Mouse (Mus musculus) heart, embryonic 13.5 days (tissue): ENCODE measurements around the gene Sycp2l. TPM values are rescaled to one million over a fixed set of nuclear protein-coding genes. Genes with fewer than 3 reads are reported as not detected.
A peak's percentile ranks its signal among the peaks of the same experiment; 100 is the strongest.

Experiments used
- ATAC-seq: fragments of 200-750 bp; cut with Nextera tagmentation; 2 replicates; pipeline ENCODE4 v1.8.0; 2017; ENCODE audit warnings: moderate TSS enrichment; ENCODE audit not compliant: insufficient number of reproducible peaks, low FRiP score, low TSS enrichment; ENCODE audit errors: extremely low read depth
- H3K27ac ChIP-seq: fragments of 300-500 bp; sonication (generic); replicated peaks from 2 replicates; pipeline ENCODE4 v1.5.1; 2015; ENCODE audit warnings: moderate library complexity, mild to moderate bottlenecking, inconsistent platforms
- H3K27me3 ChIP-seq: fragments of 300-500 bp; sonication (generic); replicated peaks from 2 replicates; pipeline ENCODE4 v1.6.1; 2015; ENCODE audit warnings: mild to moderate bottlenecking, inconsistent platforms
- H3K36me3 ChIP-seq: fragments of 300-500 bp; sonication (generic); 2 replicates; pipeline ENCODE4 v1.6.1; 2015; ENCODE audit warnings: mild to moderate bottlenecking, inconsistent platforms
- H3K4me1 ChIP-seq: fragments of 300-500 bp; sonication (generic); 2 replicates; pipeline ENCODE4 v1.6.1; 2015; ENCODE audit warnings: inconsistent platforms
- H3K4me2 ChIP-seq: fragments of 300-500 bp; sonication (generic); 2 replicates; pipeline ENCODE4 v1.6.1; 2015; ENCODE audit warnings: inconsistent platforms, mild to moderate bottlenecking, moderate library complexity
- H3K4me3 ChIP-seq: fragments of 300-500 bp; sonication (generic); 2 replicates; pipeline ENCODE4 v1.5.1; 2015; ENCODE audit warnings: moderate library complexity, mild to moderate bottlenecking, inconsistent platforms
- H3K9ac ChIP-seq: fragments of 300-500 bp; sonication (generic); 2 replicates; pipeline ENCODE4 v1.6.1; 2015; ENCODE audit warnings: inconsistent platforms, mild to moderate bottlenecking, moderate library complexity
- H3K9me3 ChIP-seq: fragments of 300-500 bp; sonication (generic); 2 replicates; pipeline ENCODE4 v1.6.1; 2016; ENCODE audit warnings: inconsistent platforms
- WGBS: fragments of 180-500 bp; shearing (Covaris S2); methylation state at CpG from one replicate; pipeline ENCODE4 v1.1.7; 2015; ENCODE audit warnings: mixed read lengths; 5-methylcytosine and 5-hydroxymethylcytosine counted together
- polyA plus RNA-seq: library from polyadenylated mRNA; unstranded; fragments of >200 nt; fragmentation: Nextera tagmentation; extraction: Ambion mirVana; gene quantifications from 2 replicates; pipeline ENCODE4 v1.2.1, GENCODE M21; 2015

Sycp2l gene
- polyA plus RNA-seq, 1 experiment from 2014 or later, result 0.17 TPM

DNA sequence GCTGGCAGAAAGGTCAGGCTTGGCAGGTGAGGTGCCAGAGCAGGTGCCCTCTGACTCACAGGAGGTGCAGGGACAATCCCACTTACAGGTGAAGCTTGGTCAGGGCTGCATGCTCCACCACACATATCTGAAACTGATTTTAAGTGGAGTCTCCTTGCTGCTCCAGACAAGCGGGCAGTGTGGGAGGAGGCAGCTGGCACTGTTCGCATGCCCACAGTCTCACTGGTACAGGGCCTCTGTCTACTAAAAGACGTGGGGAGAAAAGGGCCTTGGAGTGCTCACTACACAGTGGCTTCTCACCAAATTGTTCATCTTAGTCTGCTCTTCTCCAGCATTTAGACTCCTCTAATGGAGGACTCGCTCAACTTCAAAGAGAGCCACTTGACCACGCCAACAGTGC lies 92.1 kb downstream of the Sycp2l start:
- no peak overlapping the region for H3K4me3 ChIP-seq
- H3K9me3 ChIP-seq, result no peaks in the 10 kb centered on the region
- no peak overlapping the region for H3K4me2 ChIP-seq
- ATAC-seq, result no peak
- no peaks in the 10 kb centered on the region for H3K36me3 ChIP-seq
- 0 out of 2 replicates have a peak, but pooled peaks cover 4% of the 10 kb centered on the region for H3K27me3 ChIP-seq
- no peak overlapping the region for H3K27ac ChIP-seq
- no peaks in the 10 kb centered on the region for H3K4me1 ChIP-seq
- no peak overlapping the region for H3K9ac ChIP-seq
- 82% methylated on average over 5 of the region's 5 CpGs for WGBS

DNA sequence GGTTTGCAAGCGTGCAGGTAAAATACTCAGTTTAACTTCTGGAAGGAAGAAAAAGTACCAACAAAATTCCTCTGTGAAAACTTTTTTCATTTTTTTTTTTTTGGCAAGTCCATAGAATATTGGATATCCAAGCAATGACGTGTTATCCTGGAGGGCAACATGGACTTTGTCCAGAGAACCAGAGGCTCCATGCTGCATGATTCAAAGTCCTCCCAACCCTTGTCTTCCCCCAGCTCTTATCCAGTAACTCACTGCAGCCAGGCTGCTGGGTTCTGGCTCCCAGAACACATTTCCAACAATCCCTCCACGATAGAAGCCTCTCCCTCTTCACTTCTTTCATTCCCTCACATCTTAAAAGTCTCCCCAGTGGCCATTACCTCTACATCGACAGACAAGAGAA lies 97.2 kb downstream of the Sycp2l start:
- Histone ChIP-seq H3K4me2 (no peak overlapping the region), H3K9ac (no peak overlapping the region), H3K27ac (no peak overlapping the region), H3K4me3 (no peak overlapping the region), H3K36me3 (no peaks in the 10 kb centered on the region), H3K27me3 (no peaks in the 10 kb centered on the region), H3K9me3 (no peaks in the 10 kb centered on the region), H3K4me1 (no peaks in the 10 kb centered on the region)
- 73% methylated on average over 4 of the region's 4 CpGs for WGBS
- no peak for ATAC-seq

- no peaks in the 10 kb centered on the region for H3K27me3 ChIP-seq
- WGBS, result 60% methylated on average over 6 of the region's 6 CpGs
- no peaks in the 10 kb centered on the region for H3K36me3 ChIP-seq
- no peak overlapping the region for H3K27ac ChIP-seq
- no peaks in the 10 kb centered on the region for H3K9me3 ChIP-seq
- H3K4me1 ChIP-seq, result no peaks in the 10 kb centered on the region
- ATAC-seq, result no peak
- H3K9ac ChIP-seq, result no peak overlapping the region
- H3K4me2 ChIP-seq, result no peak overlapping the region
- no peak overlapping the region for H3K4me3 ChIP-seq
Observed at GRCm38 (mm10) chr13:41212558-41213322, 98.6 kb downstream of the Sycp2l start.

GRCm38 (mm10) chr13:41215669-41216068 lies 101.6 kb downstream of the Sycp2l start:
- ATAC-seq, result no peak
- Histone ChIP-seq H3K4me3 (no peak overlapping the region), H3K9ac (no peak overlapping the region), H3K9me3 (no peaks in the 10 kb centered on the region), H3K27ac (no peak overlapping the region), H3K4me2 (no peak overlapping the region), H3K27me3 (no peaks in the 10 kb centered on the region), H3K36me3 (no peaks in the 10 kb centered on the region), H3K4me1 (peaks cover 4% of the 10 kb centered on the region)
- WGBS, result 65% methylated on average over 6 of the region's 6 CpGs

GRCm38 (mm10) chr13:41216236-41216635 lies 102.1 kb downstream of the Sycp2l start:
- Histone ChIP-seq H3K4me2 (no peak overlapping the region), H3K9ac (no peak overlapping the region), H3K27ac (no peak overlapping the region), H3K4me1 (peaks cover 4% of the 10 kb centered on the region), H3K36me3 (no peaks in the 10 kb centered on the region), H3K27me3 (no peaks in the 10 kb centered on the region), H3K4me3 (no peak overlapping the region), H3K9me3 (no peaks in the 10 kb centered on the region)
- ATAC-seq, result no peak
- 61% methylated on average over 3 of the region's 3 CpGs for WGBS

GRCm38 (mm10) chr13:41219056-41219455 lies 104.9 kb downstream of the Sycp2l start:
- Histone ChIP-seq H3K9me3 (no peaks in the 10 kb centered on the region), H3K27me3 (no peaks in the 10 kb centered on the region), H3K27ac (no peak overlapping the region), H3K4me3 (no peak overlapping the region), H3K4me1 (peaks cover 4% of the 10 kb centered on the region), H3K9ac (no peak overlapping the region), H3K36me3 (no peaks in the 10 kb centered on the region), H3K4me2 (no peak overlapping the region)
- 36% methylated on average over 1 of the region's 1 CpGs for WGBS
- ATAC-seq, result no peak

DNA sequence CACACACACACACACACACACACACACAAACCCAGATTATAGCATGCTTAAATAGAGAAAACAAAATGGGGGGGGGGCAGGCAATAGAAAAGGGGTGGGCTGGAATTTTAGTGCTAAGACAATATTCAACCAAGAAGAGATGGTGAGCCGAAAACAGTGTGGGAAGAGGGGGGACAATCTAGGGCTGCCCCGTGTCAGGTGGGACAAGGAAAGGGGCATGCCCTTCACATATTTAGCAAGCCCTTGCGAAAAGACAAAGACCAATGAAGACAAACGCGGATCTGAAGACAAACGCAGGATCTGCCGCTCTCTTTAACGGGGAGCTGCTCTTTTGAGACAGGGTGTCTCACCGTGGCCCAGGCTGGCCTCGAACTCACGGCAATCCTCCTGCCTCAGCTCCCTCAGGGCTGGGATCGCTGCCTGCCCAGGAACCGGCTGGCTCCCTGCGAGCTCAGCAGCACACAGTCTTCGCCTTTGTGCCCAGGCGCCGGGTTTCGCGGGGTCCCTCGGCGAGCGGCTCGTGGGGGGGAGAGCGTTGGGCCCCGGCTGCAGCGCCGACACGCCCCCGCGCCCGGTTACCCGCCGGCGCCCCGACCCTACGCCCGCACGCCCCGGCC lies 105.7 kb downstream of the Sycp2l start:
- H3K4me2 ChIP-seq, result peak overlapping the region; percentile 76
- peak overlapping the region; percentile 75 for H3K9ac ChIP-seq
- H3K4me1 ChIP-seq, result peaks cover 4% of the 10 kb centered on the region
- WGBS, result 3% methylated on average over 38 of the region's 39 CpGs
- no peak overlapping the region for H3K27ac ChIP-seq
- H3K27me3 ChIP-seq, result no peaks in the 10 kb centered on the region
- H3K9me3 ChIP-seq, result no peaks in the 10 kb centered on the region
- ATAC-seq, result no peak; the same call in 1 of the 2 replicates
- peak overlapping the region; percentile 65 for H3K4me3 ChIP-seq
- no peaks in the 10 kb centered on the region for H3K36me3 ChIP-seq

DNA sequence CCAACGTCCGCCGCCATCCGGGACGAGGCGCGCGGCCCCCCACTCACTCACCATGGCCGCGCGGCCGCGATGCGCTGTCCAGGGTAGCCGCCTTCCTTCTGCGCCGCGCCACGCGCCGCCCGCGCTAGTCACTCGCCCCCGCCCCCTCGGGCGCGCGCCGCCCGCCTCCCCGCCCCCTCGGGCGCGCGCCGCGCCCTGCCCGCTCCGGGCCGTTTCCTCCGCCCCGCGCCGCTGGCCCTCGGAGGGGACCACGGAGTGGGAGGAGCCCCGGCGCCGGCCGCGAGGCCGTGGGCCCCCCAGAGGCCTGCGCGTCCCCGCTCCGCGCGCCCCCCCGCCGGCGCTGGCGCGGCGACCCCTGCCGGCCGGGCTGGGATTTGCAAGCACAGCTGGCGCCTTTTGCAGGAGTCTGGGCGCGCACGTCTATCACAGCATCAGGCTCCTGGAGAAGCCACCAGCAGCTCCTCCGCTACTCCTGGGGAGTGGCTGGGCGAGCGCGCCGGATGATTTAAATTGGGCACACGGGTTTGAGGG lies 106.3 kb downstream of the Sycp2l start, which contains the start of gene Elovl2:
Gene Elovl2 (minus strand): TSS at position 102 of the 531 bp plus-strand sequence.
- peak; percentile 83 for ATAC-seq
- no peaks in the 10 kb centered on the region for H3K27me3 ChIP-seq
- H3K36me3 ChIP-seq, result no peaks in the 10 kb centered on the region
- peak within 1 kb of the TSS; percentile 75 for H3K9ac ChIP-seq
- no peaks in the 10 kb centered on the region for H3K9me3 ChIP-seq
- no peak within 1 kb of the TSS for H3K27ac ChIP-seq
- peaks cover 4% of the 10 kb centered on the region for H3K4me1 ChIP-seq
- 2% methylated on average over 76 of the region's 77 CpGs for WGBS
- peak within 1 kb of the TSS; percentile 76 for H3K4me2 ChIP-seq
- peak within 1 kb of the TSS; percentile 65 for H3K4me3 ChIP-seq

Other genes starting within 250 kb of the Sycp2l start
- gene Pak1ip1, start 113.3 kb upstream of the Sycp2l start, polyA plus RNA-seq, result 47.4 and 52.5 TPM in 2 replicates
- gene Tmem14c, start 98.0 kb upstream of the Sycp2l start, polyA plus RNA-seq, result 189 and 250 TPM in 2 replicates
- gene Mak, start 34.6 kb upstream of the Sycp2l start, polyA plus RNA-seq, result 0.10 and 0.27 TPM in 2 replicates
- not detected in 2 replicates for gene Gcm2, start 3.3 kb upstream of the Sycp2l start, polyA plus RNA-seq
- 1.5 and 2.1 TPM in 2 replicates for gene Elovl2, start 106.1 kb downstream of the Sycp2l start, polyA plus RNA-seq
- gene Smim13, start 135.5 kb downstream of the Sycp2l start, polyA plus RNA-seq, result 8.7 and 9.8 TPM in 2 replicates
- not detected in 2 replicates for gene Gm17364, start 159.7 kb downstream of the Sycp2l start, polyA plus RNA-seq